Mouse (Mus musculus) myocyte (in vitro differentiated cells): ENCODE measurements at regions not wholly inside any gene's neighbourhood (a gene's known extent, or its start where the extent isn't known, plus 50 kb on each side); places are given as distances from the start of the nearest gene placed in this dataset.

Experiments
- H3K27me3 ChIP-seq: one replicate; pipeline ENCODE4 v1.6.1; 2011; ENCODE audit not compliant: control insufficient read depth, insufficient read depth, insufficient read length
- H3K36me3 ChIP-seq: one replicate; pipeline ENCODE4 v1.6.1; 2011; ENCODE audit not compliant: control insufficient read depth, insufficient read depth
- H3K4me2 ChIP-seq: one replicate; pipeline ENCODE4 v1.6.1; 2011; ENCODE audit warnings: low read depth, control low read depth
- H3K4me3 ChIP-seq: one replicate; pipeline ENCODE4 v1.5.1; 2011; ENCODE audit warnings: mild to moderate bottlenecking, control low read depth, moderate library complexity
- H3K79me2 ChIP-seq: one replicate; pipeline ENCODE4 v1.6.1; 2011; ENCODE audit not compliant: control insufficient read depth, insufficient read depth
- H3ac ChIP-seq: one replicate; pipeline ENCODE4 v1.6.1; 2011; ENCODE audit not compliant: control insufficient read depth, insufficient read length
- CEBPB ChIP-seq: IDR thresholded peaks from 2 replicates; pipeline ENCODE4 v1.6.1; 2011; ENCODE audit warnings: mild to moderate bottlenecking, moderate library complexity; ENCODE audit not compliant: poor library complexity, insufficient read depth, severe bottlenecking
- E2F4 ChIP-seq: IDR thresholded peaks from one replicate; pipeline ENCODE4 v1.6.1; 2011; ENCODE audit warnings: mild to moderate bottlenecking, control low read depth, moderate library complexity; ENCODE audit not compliant: insufficient read depth
- MAX ChIP-seq: IDR thresholded peaks from one replicate; pipeline ENCODE4 v1.6.1; 2011; ENCODE audit warnings: low read depth, mild to moderate bottlenecking, control low read depth
- MYOD1 ChIP-seq, 3 experiments: IDR thresholded peaks; one replicate each; pipeline ENCODE4 v1.6.1; 2011; ENCODE audit warnings: control low read depth in 2 of 3, low read depth in 2 of 3, mild to moderate bottlenecking in 2 of 3, moderate library complexity in 1 of 3; ENCODE audit not compliant: insufficient read length in 2 of 3, control insufficient read depth in 1 of 3
- MYOG ChIP-seq, 3 experiments: IDR thresholded peaks; one replicate each; pipeline ENCODE4 v1.6.1; 2011; ENCODE audit warnings: control low read depth in 2 of 3, low read depth in 2 of 3, mild to moderate bottlenecking in 2 of 3; ENCODE audit not compliant: insufficient read length in 2 of 3, control insufficient read depth in 1 of 3, insufficient read depth in 1 of 3
- POLR2A ChIP-seq: IDR thresholded peaks from one replicate; pipeline ENCODE4 v1.6.1; 2011; ENCODE audit warnings: low read depth, mild to moderate bottlenecking, control low read depth, moderate library complexity; ENCODE audit not compliant: insufficient read length
- POLR2AphosphoS2 ChIP-seq: IDR thresholded peaks from one replicate; pipeline ENCODE4 v1.6.1; 2011; ENCODE audit warnings: low read depth, control low read depth; ENCODE audit not compliant: insufficient read length
- REST ChIP-seq: IDR thresholded peaks from one replicate; pipeline ENCODE4 v1.6.1; 2011; ENCODE audit warnings: mild to moderate bottlenecking, control low read depth, moderate library complexity; ENCODE audit not compliant: insufficient read depth, insufficient read length
- SRF ChIP-seq: IDR thresholded peaks from one replicate; pipeline ENCODE4 v1.6.1; 2011; ENCODE audit warnings: low read depth; ENCODE audit not compliant: control insufficient read depth, insufficient read length
- TCF12 ChIP-seq: IDR thresholded peaks from one replicate; pipeline ENCODE4 v1.6.1; 2011; ENCODE audit warnings: mild to moderate bottlenecking, control low read depth; ENCODE audit not compliant: poor library complexity, insufficient read depth, severe bottlenecking
- TCF3 ChIP-seq: IDR thresholded peaks from one replicate; pipeline ENCODE4 v1.6.1; 2011; ENCODE audit warnings: low read depth, control low read depth; ENCODE audit not compliant: insufficient read length
- USF1 ChIP-seq: IDR thresholded peaks from one replicate; pipeline ENCODE4 v1.6.1; 2011; ENCODE audit warnings: low read depth, mild to moderate bottlenecking, control low read depth, moderate library complexity

DNA sequence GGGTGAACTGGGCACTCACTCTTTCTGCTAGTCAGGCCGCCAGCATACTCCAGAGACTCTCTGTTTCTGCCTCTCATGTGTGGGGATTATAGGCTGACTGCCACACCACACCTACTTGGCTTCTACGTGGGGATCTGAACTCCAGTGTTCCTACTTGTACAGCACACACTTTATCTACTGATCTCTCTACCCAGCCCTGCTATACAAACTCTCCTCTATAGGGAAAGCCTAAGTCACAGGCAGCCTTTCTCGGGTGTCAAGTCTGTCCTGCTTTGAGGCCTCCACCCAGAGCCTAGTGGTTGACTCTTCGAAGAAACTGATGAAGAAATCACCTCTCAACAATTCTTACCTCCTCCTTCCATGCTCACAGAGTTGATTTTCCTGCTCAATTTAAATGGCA is 597.5 kb downstream of the Insc start:
- H3K36me3 ChIP-seq, result no peaks in the 10 kb centered on the region
- H3K79me2 ChIP-seq, result no peaks in the 10 kb centered on the region
- H3ac ChIP-seq, result no peak overlapping the region
- H3K27me3 ChIP-seq, result no peaks in the 10 kb centered on the region
- TF ChIP-seq TCF3 (no peak), TCF12 (no peak), POLR2AphosphoS2 (no peak), POLR2A (no peak), USF1 (no peak), E2F4 (no peak), REST (no peak), MAX (no peak), SRF (no peak), CEBPB (no peak), MYOD1 (IDR thresholded peaks at IDR 0.05; ENCODE audit: control insufficient read depth in 1 of 3, insufficient read length in 2 of 3, low read depth in 2 of 3) (no peak), MYOG (IDR thresholded peaks at IDR 0.05; ENCODE audit: control insufficient read depth in 1 of 3, insufficient read depth in 1 of 3, insufficient read length in 2 of 3, low read depth in 2 of 3) (no peak)
- no peak overlapping the region for H3K4me2 ChIP-seq
- no peak overlapping the region for H3K4me3 ChIP-seq

DNA sequence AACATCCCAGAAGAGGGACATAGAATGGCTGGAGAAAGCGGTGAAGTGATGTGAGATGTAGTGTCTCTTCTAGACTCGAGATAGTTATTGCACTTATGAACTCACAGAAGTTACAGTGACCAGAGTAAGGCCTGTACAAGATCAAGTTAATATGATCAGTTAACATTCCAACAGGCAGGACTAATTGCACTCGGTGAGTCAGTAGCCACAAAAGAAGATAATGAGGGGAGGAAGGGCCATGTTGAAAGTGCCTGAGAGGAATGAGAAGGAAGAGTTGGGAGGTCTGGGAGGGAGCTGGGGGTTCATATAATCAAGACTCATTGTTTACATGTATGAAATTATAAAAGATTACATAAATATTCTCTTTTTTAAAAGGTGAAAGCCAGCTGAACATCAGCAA is 602.3 kb downstream of the Insc start:
- Histone ChIP-seq H3K4me2 (no peak overlapping the region), H3K27me3 (no peaks in the 10 kb centered on the region), H3K79me2 (no peaks in the 10 kb centered on the region), H3ac (no peak overlapping the region), H3K36me3 (no peaks in the 10 kb centered on the region), H3K4me3 (no peak overlapping the region)
- TF ChIP-seq MAX, result no peak
- TF ChIP-seq REST, result no peak
- TF ChIP-seq POLR2AphosphoS2, result no peak
- TF ChIP-seq TCF3, result no peak
- TF ChIP-seq MYOG (IDR thresholded peaks at IDR 0.05; ENCODE audit: control insufficient read depth in 1 of 3, insufficient read depth in 1 of 3, insufficient read length in 2 of 3, low read depth in 2 of 3), result no peak
- TF ChIP-seq CEBPB, result no peak
- no peak for TF ChIP-seq SRF

DNA sequence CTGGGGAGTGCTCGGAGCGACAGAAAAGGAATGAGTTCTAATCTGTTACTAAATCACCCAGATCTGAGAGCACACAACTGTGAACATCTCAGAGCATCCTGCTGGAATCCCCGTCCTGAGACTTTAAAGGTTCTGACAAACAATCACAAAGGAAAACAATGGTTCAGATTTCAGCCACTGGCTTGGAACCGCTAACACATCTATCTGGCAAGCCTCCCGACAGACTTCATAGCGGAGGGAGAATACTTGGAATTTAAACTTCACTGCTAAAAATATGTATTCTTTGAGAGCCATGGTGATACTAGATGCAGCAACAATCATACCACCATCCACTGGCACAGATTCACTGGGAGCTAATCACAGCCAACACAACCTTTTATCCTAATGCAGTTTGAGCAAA is 615.2 kb downstream of the Insc start:
- no peak for TF ChIP-seq POLR2A
- no peak for TF ChIP-seq POLR2AphosphoS2
- no peak for TF ChIP-seq SRF
- TF ChIP-seq TCF12, result no peak
- TF ChIP-seq E2F4, result no peak
- TF ChIP-seq MYOG (IDR thresholded peaks at IDR 0.05; ENCODE audit: control insufficient read depth in 1 of 3, insufficient read depth in 1 of 3, insufficient read length in 2 of 3, low read depth in 2 of 3), result no peak
- no peak for TF ChIP-seq CEBPB
- TF ChIP-seq MYOD1 (IDR thresholded peaks at IDR 0.05; ENCODE audit: control insufficient read depth in 1 of 3, insufficient read length in 2 of 3, low read depth in 2 of 3), result no peak
- no peak for TF ChIP-seq REST

DNA sequence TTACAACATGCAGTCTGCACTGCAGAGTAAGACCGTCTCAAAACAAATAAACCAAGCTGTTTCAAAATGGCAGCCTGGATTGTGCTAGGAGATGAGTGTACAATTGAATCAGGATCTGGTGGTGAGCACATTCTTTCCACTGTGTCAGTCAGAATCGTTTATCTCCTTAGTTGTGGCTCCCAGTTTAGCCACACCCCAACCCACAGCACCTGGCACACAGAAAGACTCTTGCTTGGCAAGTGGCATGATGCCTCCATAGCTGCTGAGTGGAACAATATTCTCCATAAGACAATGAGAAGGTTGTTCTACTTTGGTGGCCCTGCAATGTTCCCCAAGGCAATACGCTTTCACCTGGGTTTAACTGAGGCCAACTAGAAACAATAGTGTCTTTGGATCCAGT is 616.6 kb downstream of the Insc start:
- TF ChIP-seq CEBPB (no peak), MYOG (IDR thresholded peaks at IDR 0.05; ENCODE audit: control insufficient read depth in 1 of 3, insufficient read depth in 1 of 3, insufficient read length in 2 of 3, low read depth in 2 of 3) (no peak), TCF3 (no peak), POLR2A (no peak), TCF12 (no peak), SRF (no peak), MAX (no peak), USF1 (no peak), POLR2AphosphoS2 (no peak), MYOD1 (IDR thresholded peaks at IDR 0.05; ENCODE audit: control insufficient read depth in 1 of 3, insufficient read length in 2 of 3, low read depth in 2 of 3) (no peak), E2F4 (no peak), REST (no peak)
- no peaks in the 10 kb centered on the region for H3K36me3 ChIP-seq
- no peak overlapping the region for H3K4me3 ChIP-seq
- H3ac ChIP-seq, result no peak overlapping the region
- H3K4me2 ChIP-seq, result no peak overlapping the region
- H3K79me2 ChIP-seq, result no peaks in the 10 kb centered on the region
- no peaks in the 10 kb centered on the region for H3K27me3 ChIP-seq

More for the DNA sequence above, 615.2 kb downstream of the Insc start:
- Histone ChIP-seq H3K4me3 (no peak overlapping the region), H3K27me3 (no peaks in the 10 kb centered on the region), H3K4me2 (no peak overlapping the region), H3K79me2 (no peaks in the 10 kb centered on the region), H3ac (no peak overlapping the region), H3K36me3 (no peaks in the 10 kb centered on the region)

DNA sequence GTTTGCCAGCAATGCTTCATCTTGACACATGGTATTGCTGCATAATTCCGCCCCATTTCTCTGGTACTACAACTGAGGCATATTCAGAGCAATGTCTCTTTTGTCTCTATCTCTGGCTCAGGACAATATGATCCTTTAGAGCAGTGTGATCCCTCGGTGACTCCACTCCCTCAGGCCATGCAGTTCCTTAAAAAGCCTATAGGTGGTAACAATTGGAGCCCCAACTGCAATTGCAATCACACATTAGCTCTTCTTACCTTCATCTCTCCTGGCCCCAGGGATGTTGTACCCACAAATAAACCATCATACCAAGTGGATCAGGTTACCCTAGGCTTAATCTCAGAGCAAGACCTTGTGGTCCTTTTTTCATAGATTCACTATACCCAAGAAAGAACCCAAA is 618.6 kb downstream of the Insc start:
- no peak overlapping the region for H3K4me3 ChIP-seq
- H3K27me3 ChIP-seq, result no peaks in the 10 kb centered on the region
- H3K79me2 ChIP-seq, result no peaks in the 10 kb centered on the region
- H3ac ChIP-seq, result no peak overlapping the region
- TF ChIP-seq POLR2A (no peak), POLR2AphosphoS2 (no peak), TCF3 (no peak), MAX (no peak), CEBPB (no peak), MYOG (IDR thresholded peaks at IDR 0.05; ENCODE audit: control insufficient read depth in 1 of 3, insufficient read depth in 1 of 3, insufficient read length in 2 of 3, low read depth in 2 of 3) (no peak), TCF12 (no peak), MYOD1 (IDR thresholded peaks at IDR 0.05; ENCODE audit: control insufficient read depth in 1 of 3, insufficient read length in 2 of 3, low read depth in 2 of 3) (no peak), REST (no peak), E2F4 (no peak), USF1 (no peak), SRF (no peak)
- no peaks in the 10 kb centered on the region for H3K36me3 ChIP-seq
- no peak overlapping the region for H3K4me2 ChIP-seq
